Mouse (Mus musculus) urinary bladder, postnatal 0 days (tissue): Measurements from ENCODE around the gene Olfr1185-ps1. TPM values are rescaled to one million over a fixed set of nuclear protein-coding genes. Genes with fewer than 3 reads are reported as not detected.

Source experiments
- polyA plus RNA-seq: library from polyadenylated mRNA; unstranded; fragments of >200 nt; fragmentation: Nextera tagmentation; extraction: Ambion mirVana; gene quantifications from 2 replicates; pipeline ENCODE4 v1.2.1, GENCODE M21; 2015

Gene Olfr1185-ps1
- not detected in 2 replicates for polyA plus RNA-seq

GRCm38 (mm10) chr2:88493020-88493419 lies at the start of gene Olfr1185-ps1:
TSS of gene Olfr1185-ps1 (plus strand) at chr2:88493320.

DNA sequence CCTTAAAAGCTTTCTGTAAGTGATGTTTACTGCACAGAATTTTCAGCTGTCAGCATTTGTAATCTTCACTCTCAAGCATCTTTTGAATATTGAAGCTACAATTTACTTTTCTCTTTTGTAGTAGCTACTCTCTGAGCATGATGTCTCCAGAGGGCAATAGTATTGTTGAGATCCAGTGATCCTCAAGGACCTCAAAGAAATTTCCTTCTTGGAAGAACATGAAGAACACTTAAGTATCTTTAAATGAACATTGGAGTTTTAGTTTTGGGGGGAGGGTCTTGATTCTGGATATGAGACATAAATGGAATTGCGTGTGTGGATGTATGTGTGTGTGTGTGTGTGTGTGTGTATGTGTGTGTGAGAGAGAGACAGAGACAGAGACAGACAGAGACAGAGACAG lies 44.1 kb upstream of the Olfr1185-ps1 start, which contains the start of gene Gm13757:
TSS of gene Gm13757 (minus strand) at position 101 of the 400 bp plus-strand sequence.

DNA sequence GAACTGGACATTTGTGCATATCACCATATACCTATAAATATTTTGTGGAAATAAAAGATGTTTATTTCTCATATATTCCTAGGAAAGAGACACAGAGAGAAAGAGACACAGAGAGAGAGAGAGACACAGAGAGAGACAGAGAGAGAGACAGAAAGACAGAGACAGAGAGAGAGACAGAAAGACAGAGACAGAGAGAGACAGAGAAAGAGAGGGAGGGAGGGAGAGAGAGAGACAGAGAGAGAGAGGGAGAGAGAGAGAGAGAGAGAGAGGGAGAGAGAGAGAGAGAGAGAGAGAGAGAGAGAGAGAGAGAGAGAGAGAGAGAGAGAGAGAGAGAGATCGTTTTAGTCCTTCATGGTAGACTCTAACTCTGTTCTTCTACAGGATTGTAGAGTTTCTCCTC lies 38.6 kb upstream of the Olfr1185-ps1 start, which contains the start of gene Olfr1183:
TSS of gene Olfr1183 (plus strand) at position 301 of the 400 bp plus-strand sequence.

DNA sequence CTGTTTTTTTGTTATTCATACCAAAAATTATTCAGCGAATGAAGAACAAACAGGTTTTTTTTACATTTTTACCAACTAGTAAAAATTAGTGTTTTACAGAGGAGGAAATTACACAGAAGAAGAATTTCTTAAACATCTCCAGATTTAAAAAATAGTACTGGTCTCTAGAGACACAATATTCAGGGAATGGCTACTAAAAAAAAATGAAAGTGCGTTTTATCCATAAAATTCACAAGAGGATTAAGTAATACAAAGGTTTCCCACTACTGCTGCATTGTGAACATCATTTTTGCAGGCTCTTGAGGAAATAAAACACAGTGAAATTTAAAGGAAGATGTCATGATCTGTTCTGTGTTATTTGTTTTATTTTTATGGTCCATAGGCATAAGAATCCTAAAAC lies 9.8 kb upstream of the Olfr1185-ps1 start, which contains the start of gene Olfr1184:
TSS of gene Olfr1184 (plus strand) at position 301 of the 400 bp plus-strand sequence.

DNA sequence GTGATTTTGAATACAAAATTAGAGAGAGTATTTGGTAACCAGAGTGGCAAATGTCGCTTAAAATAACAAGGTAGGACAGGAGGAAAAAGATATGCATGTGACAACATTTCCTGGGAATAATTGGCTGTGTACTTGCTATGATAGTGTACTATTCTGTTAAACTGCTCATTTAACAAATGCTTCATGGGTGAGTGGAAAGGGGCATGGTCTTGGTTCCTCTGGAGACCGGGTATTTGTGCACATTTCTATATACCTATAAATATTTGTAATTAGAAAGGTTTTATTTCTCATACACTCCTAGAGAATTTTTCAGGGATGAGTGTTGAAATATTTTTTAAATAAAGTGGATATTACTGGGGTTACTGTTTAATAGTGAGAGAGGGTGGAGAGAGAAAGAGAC lies 25.1 kb downstream of the Olfr1185-ps1 start, which contains the start of gene Olfr1186:
TSS of gene Olfr1186 (plus strand) at position 301 of the 400 bp plus-strand sequence.

Other genes starting within 250 kb of the Olfr1185-ps1 start
- gene Olfr1173, start 213.4 kb upstream of the Olfr1185-ps1 start, polyA plus RNA-seq: not detected in 2 replicates
- not detected in 2 replicates for gene Olfr1174-ps, start 178.2 kb upstream of the Olfr1185-ps1 start, polyA plus RNA-seq
- gene Olfr1175-ps, start 166.1 kb upstream of the Olfr1185-ps1 start, polyA plus RNA-seq: not detected in 2 replicates
- gene Olfr1176, start 156.6 kb upstream of the Olfr1185-ps1 start, polyA plus RNA-seq: not detected in 2 replicates
- not detected in 2 replicates for gene Olfr1177-ps, start 146.8 kb upstream of the Olfr1185-ps1 start, polyA plus RNA-seq
- not detected in 2 replicates for gene Olfr1178, start 106.3 kb upstream of the Olfr1185-ps1 start, polyA plus RNA-seq
- gene Olfr1179, start 86.9 kb upstream of the Olfr1185-ps1 start, polyA plus RNA-seq: not detected in 2 replicates
- gene Olfr1180, start 74.2 kb upstream of the Olfr1185-ps1 start, polyA plus RNA-seq: not detected in 2 replicates
- not detected in 2 replicates for gene Olfr1181, start 67.1 kb upstream of the Olfr1185-ps1 start, polyA plus RNA-seq
- not detected in 2 replicates for gene Gm13757, start 44.2 kb upstream of the Olfr1185-ps1 start, polyA plus RNA-seq
- not detected in 2 replicates for gene Olfr1183, start 38.5 kb upstream of the Olfr1185-ps1 start, polyA plus RNA-seq
- not detected in 2 replicates for gene Olfr1184, start 9.7 kb upstream of the Olfr1185-ps1 start, polyA plus RNA-seq
- not detected in 2 replicates for gene Olfr1186, start 25.2 kb downstream of the Olfr1185-ps1 start, polyA plus RNA-seq
- gene Olfr1188, start 63.6 kb downstream of the Olfr1185-ps1 start, polyA plus RNA-seq: not detected in 2 replicates
- gene Olfr1189, start 93.1 kb downstream of the Olfr1185-ps1 start, polyA plus RNA-seq: not detected in 2 replicates
- gene Olfr1191-ps1, start 147.2 kb downstream of the Olfr1185-ps1 start, polyA plus RNA-seq: not detected in 2 replicates
- not detected in 2 replicates for gene Olfr1192-ps1, start 155.2 kb downstream of the Olfr1185-ps1 start, polyA plus RNA-seq
- not detected in 2 replicates for gene Olfr1193, start 182.3 kb downstream of the Olfr1185-ps1 start, polyA plus RNA-seq
- gene Olfr1195, start 195.9 kb downstream of the Olfr1185-ps1 start, polyA plus RNA-seq: not detected in 2 replicates
- not detected in 2 replicates for gene Olfr1196, start 211.3 kb downstream of the Olfr1185-ps1 start, polyA plus RNA-seq
- gene Olfr1197, start 239.0 kb downstream of the Olfr1185-ps1 start, polyA plus RNA-seq: not detected in 2 replicates